Mouse (Mus musculus) liver, embryonic 11.5 days (tissue): ENCODE measurements around the gene Bicd2. TPM values are rescaled to one million over a fixed set of nuclear protein-coding genes. Genes with fewer than 3 reads are reported as not detected.

Source experiments
- ATAC-seq: fragments of 200-750 bp; cut with Nextera tagmentation; replicated peaks from 2 replicates; pipeline ENCODE4 v1.8.0; 2017; ENCODE audit warnings: moderate number of reproducible peaks, mild to moderate bottlenecking, moderate TSS enrichment, moderate library complexity; ENCODE audit not compliant: low FRiP score
- DNase-seq: peaks from one replicate; pipeline ENCODE4 v3.0.0-alpha.2; 2017; ENCODE audit warnings: low spot score
- H3K27ac ChIP-seq: fragments of 300-500 bp; sonication (generic); 2 replicates; pipeline ENCODE4 v1.5.1; 2014; ENCODE audit warnings: mild to moderate bottlenecking, low read depth, low read length, control low read depth
- H3K27me3 ChIP-seq: fragments of 300-500 bp; sonication (generic); replicated peaks from 2 replicates; pipeline ENCODE4 v1.6.1; 2014; ENCODE audit warnings: low read length, mixed read lengths; ENCODE audit not compliant: control insufficient read depth, insufficient read depth
- H3K36me3 ChIP-seq: fragments of 300-500 bp; sonication (generic); 2 replicates; pipeline ENCODE4 v1.6.1; 2014; ENCODE audit warnings: mild to moderate bottlenecking, low read length, moderate library complexity, mixed read lengths; ENCODE audit not compliant: control insufficient read depth, insufficient read depth
- H3K4me1 ChIP-seq: fragments of 300-500 bp; sonication (generic); replicated peaks from 2 replicates; pipeline ENCODE4 v1.6.1; 2014; ENCODE audit warnings: low read length, mixed read lengths; ENCODE audit not compliant: control insufficient read depth, insufficient read depth
- H3K4me2 ChIP-seq: fragments of 300-500 bp; sonication (generic); 2 replicates; pipeline ENCODE4 v1.6.1; 2014; ENCODE audit warnings: mild to moderate bottlenecking, control low read depth, moderate library complexity
- H3K4me3 ChIP-seq: fragments of 300-500 bp; sonication (generic); 2 replicates; pipeline ENCODE4 v1.5.1; 2014; ENCODE audit warnings: low read depth, low read length, control low read depth
- H3K9ac ChIP-seq: fragments of 300-500 bp; sonication (generic); 2 replicates; pipeline ENCODE4 v1.6.1; 2014; ENCODE audit warnings: low read depth, low read length, control low read depth
- H3K9me3 ChIP-seq: fragments of 300-500 bp; sonication (generic); 2 replicates; pipeline ENCODE4 v1.6.1; 2016; ENCODE audit warnings: low read length, inconsistent platforms, mixed read lengths; ENCODE audit not compliant: control insufficient read depth
- WGBS: fragments of 180-500 bp; shearing (Covaris S2); extraction: QIAGEN DNeasy Blood & Tissue Kit; methylation state at CpG from one replicate; pipeline ENCODE4 v1.1.7; 2014; 5-methylcytosine and 5-hydroxymethylcytosine counted together
- polyA plus RNA-seq: library from polyadenylated mRNA; unstranded; fragments of >200 nt; fragmentation: Nextera tagmentation; extraction: Ambion mirVana; gene quantifications from 2 replicates; pipeline ENCODE4 v1.2.1, GENCODE M21; 2014

The Bicd2 gene
- polyA plus RNA-seq, 1 experiment from 2014 or later: 22.6 TPM

GRCm38 (mm10) chr13:49338893-49339546 is 2.4 kb upstream of the Bicd2 start:
- Histone ChIP-seq H3K4me2 (no peak overlapping the region), H3K27me3 (no peaks in the 10 kb centered on the region), H3K36me3 (no peaks in the 10 kb centered on the region), H3K9me3 (no peaks in the 10 kb centered on the region), H3K4me3 (no peak overlapping the region), H3K9ac (no peak overlapping the region), H3K27ac (no peak overlapping the region), H3K4me1 (peaks cover 19% of the 10 kb centered on the region)
- DNase-seq: no peak
- 66% methylated on average over 7 of the region's 7 CpGs for WGBS
- ATAC-seq: no peak

GRCm38 (mm10) chr13:49341831-49342722 is 692 bp downstream of the Bicd2 start:
- Histone ChIP-seq H3K9ac (peak overlapping the region; percentile 91), H3K4me1 (peaks cover 43% of the 10 kb centered on the region), H3K9me3 (no peaks in the 10 kb centered on the region), H3K4me3 (peak overlapping the region; percentile 96), H3K36me3 (no peaks in the 10 kb centered on the region; the same call in 1 of the 2 replicates), H3K27ac (peak overlapping the region; percentile 64), H3K27me3 (no peaks in the 10 kb centered on the region), H3K4me2 (peak overlapping the region; percentile 88)
- DNase-seq (no peak), ATAC-seq (peak; percentile 22)
- 10% methylated on average over 25 of the region's 25 CpGs for WGBS

- peak overlapping the region; percentile 96 for H3K4me3 ChIP-seq
- peak overlapping the region; percentile 88 for H3K4me2 ChIP-seq
- H3K9ac ChIP-seq: no peak overlapping the region; the same call in 1 of the 2 replicates
- no peaks in the 10 kb centered on the region for H3K27me3 ChIP-seq
- peaks cover 43% of the 10 kb centered on the region for H3K4me1 ChIP-seq
- H3K9me3 ChIP-seq: no peaks in the 10 kb centered on the region
- DNase-seq (no peak), ATAC-seq (no peak)
- H3K27ac ChIP-seq: no peak overlapping the region
- no peaks in the 10 kb centered on the region; the same call in 1 of the 2 replicates for H3K36me3 ChIP-seq
Observed at GRCm38 (mm10) chr13:49342723-49343100, 1.3 kb downstream of the Bicd2 start.

- Histone ChIP-seq H3K9me3 (no peaks in the 10 kb centered on the region), H3K27ac (peak overlapping the region; percentile 34; the same call in 1 of the 2 replicates), H3K9ac (peak overlapping the region; percentile 10), H3K4me3 (no peak overlapping the region; the same call in 1 of the 2 replicates), H3K27me3 (no peaks in the 10 kb centered on the region), H3K4me2 (peak overlapping the region; percentile 9; the same call in 1 of the 2 replicates), H3K36me3 (no peaks in the 10 kb centered on the region; the same call in 1 of the 2 replicates), H3K4me1 (peaks cover 55% of the 10 kb centered on the region)
- 84% methylated on average over 8 of the region's 8 CpGs for WGBS
- no peak for ATAC-seq
- DNase-seq: no peak
Observed at GRCm38 (mm10) chr13:49344567-49344966, 3.2 kb downstream of the Bicd2 start.

- Histone ChIP-seq H3K27ac (peak overlapping the region; percentile 34; the same call in 1 of the 2 replicates), H3K27me3 (no peaks in the 10 kb centered on the region), H3K9me3 (no peaks in the 10 kb centered on the region), H3K4me3 (no peak overlapping the region), H3K9ac (no peak overlapping the region), H3K36me3 (no peaks in the 10 kb centered on the region; the same call in 1 of the 2 replicates), H3K4me1 (peaks cover 55% of the 10 kb centered on the region), H3K4me2 (peak overlapping the region; percentile 37)
- ATAC-seq (no peak), DNase-seq (no peak)
- WGBS: 71% methylated on average over 2 of the region's 2 CpGs
Observed at GRCm38 (mm10) chr13:49345476-49345875, 4.1 kb downstream of the Bicd2 start.

GRCm38 (mm10) chr13:49348522-49348921 is 7.1 kb downstream of the Bicd2 start:
- Histone ChIP-seq H3K9ac (no peak overlapping the region), H3K27me3 (no peaks in the 10 kb centered on the region), H3K4me2 (no peak overlapping the region), H3K27ac (no peak overlapping the region), H3K4me1 (peaks cover 42% of the 10 kb centered on the region), H3K4me3 (no peak overlapping the region), H3K36me3 (no peaks in the 10 kb centered on the region; the same call in 1 of the 2 replicates), H3K9me3 (no peaks in the 10 kb centered on the region)
- no peak for ATAC-seq
- WGBS: 58% methylated on average over 2 of the region's 2 CpGs
- DNase-seq: no peak

GRCm38 (mm10) chr13:49349335-49349734 is 8.0 kb downstream of the Bicd2 start:
- H3K4me1 ChIP-seq: peaks cover 42% of the 10 kb centered on the region
- DNase-seq (no peak), ATAC-seq (no peak)
- H3K36me3 ChIP-seq: no peaks in the 10 kb centered on the region; the same call in 1 of the 2 replicates
- H3K4me3 ChIP-seq: no peak overlapping the region
- no peaks in the 10 kb centered on the region for H3K9me3 ChIP-seq
- 0 out of 2 replicates have a peak overlapping the region, but pooled peaks have one; percentile 10 for H3K27ac ChIP-seq
- H3K4me2 ChIP-seq: no peak overlapping the region
- 75% methylated on average over 4 of the region's 4 CpGs for WGBS
- no peak overlapping the region for H3K9ac ChIP-seq
- no peaks in the 10 kb centered on the region for H3K27me3 ChIP-seq

- Histone ChIP-seq H3K27me3 (no peaks in the 10 kb centered on the region), H3K4me1 (peaks cover 36% of the 10 kb centered on the region), H3K9me3 (no peaks in the 10 kb centered on the region), H3K4me3 (no peak overlapping the region), H3K9ac (no peak overlapping the region), H3K36me3 (no peaks in the 10 kb centered on the region; the same call in 1 of the 2 replicates), H3K4me2 (no peak overlapping the region), H3K27ac (0 out of 2 replicates have a peak overlapping the region, but pooled peaks have one; percentile 10)
- DNase-seq: no peak
- 71% methylated on average over 6 of the region's 6 CpGs for WGBS
- 0 out of 2 replicates have a peak, but pooled peaks have one; percentile 18 for ATAC-seq
Observed at GRCm38 (mm10) chr13:49349836-49350505, 8.6 kb downstream of the Bicd2 start.
